Mouse (Mus musculus) megakaryocyte-erythroid progenitor cell, adult 5-6 weeks (primary cell): ENCODE data around the gene Ang5. TPM values are rescaled to one million over a fixed set of nuclear protein-coding genes. Genes with fewer than 3 reads are reported as not detected.
"Not testable (repeated sequence)": the region's sequence is repeated elsewhere in the genome, so short reads cannot be mapped to it uniquely, and the experiment has no call there.

Experiments used
- ATAC-seq: replicated peaks from 2 replicates; pipeline ENCODE4 v1.8.0; 2016; ENCODE audit warnings: mild to moderate bottlenecking, inconsistent platforms; ENCODE audit not compliant: severe bottlenecking, poor library complexity, low FRiP score, low TSS enrichment
- total RNA-seq, 2 experiments: library from RNA; stranded (forward) in 1 of 2; stranded (reverse) in 1 of 2; fragments of 200-1000, 215-1000 nt in 1 of 2; fragments of >200 nt in 1 of 2; fragmentation: Nextera tagmentation in 1 of 2; gene quantifications; 2 replicates each; pipeline ENCODE4 v1.2.3; 2014 to 2017

Gene Ang5
- total RNA-seq (2014; fragmentation: Nextera tagmentation) = not detected in 2 replicates
- not detected in 2 replicates for total RNA-seq (2017)

GRCm38 (mm10) chr14:43956769-43957168, at the start of gene Ang5:
TSS of gene Ang5 (plus strand) at chr14:43957069.
- not testable (repeated sequence) for ATAC-seq

GRCm38 (mm10) chr14:43918214-43918613, 38.7 kb upstream of the Ang5 start:
- not testable (repeated sequence) for ATAC-seq

- not testable (repeated sequence) for ATAC-seq
Measured at GRCm38 (mm10) chr14:43923459-43923858, 33.4 kb upstream of the Ang5 start, which contains the start of gene Ear10. TSS of gene Ear10 (minus strand) at chr14:43923559.

GRCm38 (mm10) chr14:43924688-43925403, 32.0 kb upstream of the Ang5 start, which contains the start of gene Gm8113:
TSS of gene Gm8113 (plus strand) at chr14:43925390.
- ATAC-seq = peak; percentile 94

- ATAC-seq = peak; percentile 75
Measured at GRCm38 (mm10) chr14:43925404-43925950, 31.4 kb upstream of the Ang5 start.

- peak; percentile 65; the same call in 1 of the 2 replicates for ATAC-seq
Measured at GRCm38 (mm10) chr14:43932991-43933390, 23.9 kb upstream of the Ang5 start.

- ATAC-seq = not testable (repeated sequence)
Measured at GRCm38 (mm10) chr14:43933399-43933798, 23.5 kb upstream of the Ang5 start.

- not testable (repeated sequence) for ATAC-seq
Measured at GRCm38 (mm10) chr14:43953382-43953781, 3.5 kb upstream of the Ang5 start.

- not testable (repeated sequence) for ATAC-seq
Measured at GRCm38 (mm10) chr14:43955074-43955473, 1.8 kb upstream of the Ang5 start.

- no peak for ATAC-seq
Measured at GRCm38 (mm10) chr14:43983454-43983853, 26.6 kb downstream of the Ang5 start.

- peak; percentile 90 for ATAC-seq
Measured at GRCm38 (mm10) chr14:43983897-43984296, 27.0 kb downstream of the Ang5 start.

- no peak for ATAC-seq
Measured at GRCm38 (mm10) chr14:43986147-43986546, 29.3 kb downstream of the Ang5 start.

GRCm38 (mm10) chr14:43987404-43987803, 30.5 kb downstream of the Ang5 start:
- ATAC-seq = peak; percentile 91

GRCm38 (mm10) chr14:43998455-43999000, 41.7 kb downstream of the Ang5 start:
- not testable (repeated sequence) for ATAC-seq

- ATAC-seq = peak; percentile 83
Measured at GRCm38 (mm10) chr14:44001600-44001999, 44.7 kb downstream of the Ang5 start.

- no peak; the same call in 1 of the 2 replicates for ATAC-seq
Measured at GRCm38 (mm10) chr14:44002169-44002568, 45.3 kb downstream of the Ang5 start, which contains the start of gene Ang6. TSS of gene Ang6 (minus strand) at chr14:44002269.

- ATAC-seq = not testable (repeated sequence)
Measured at GRCm38 (mm10) chr14:44008021-44008420, 51.2 kb downstream of the Ang5 start.

GRCm38 (mm10) chr14:44009686-44010085, 52.8 kb downstream of the Ang5 start:
- not testable (repeated sequence) for ATAC-seq
